Mouse (Mus musculus) WW6 (cell line): ENCODE data around the gene D330020A13Rik.
"Not testable (repeated sequence)": the region's sequence is repeated elsewhere in the genome, so short reads cannot be mapped to it uniquely, and the experiment has no call there.

Source experiments
- DNase-seq: peaks from one replicate; pipeline ENCODE4 v3.0.0-alpha.2; 2013; ENCODE audit warnings: low read depth, low spot score

The D330020A13Rik gene

DNA sequence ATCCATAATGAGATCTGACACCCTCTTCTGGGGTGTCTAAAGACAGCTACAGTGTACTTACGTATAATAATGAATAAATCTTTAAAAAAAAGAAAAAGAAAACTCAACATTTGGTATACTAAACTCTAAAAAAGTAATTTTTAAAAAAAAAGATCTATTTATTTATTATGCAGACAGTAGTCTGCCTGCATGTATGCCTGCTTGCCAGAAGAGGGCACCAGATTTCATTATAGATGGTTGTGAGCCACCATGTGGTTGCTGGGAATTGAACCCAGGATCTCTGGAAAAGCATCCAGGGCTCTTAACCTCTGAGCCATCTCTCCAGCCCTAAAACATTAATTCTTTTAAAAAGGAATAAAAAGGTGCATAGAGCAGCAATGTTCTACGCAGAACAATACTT lies 2.4 kb downstream of the D330020A13Rik start:
- DNase-seq = not testable (repeated sequence)

DNA sequence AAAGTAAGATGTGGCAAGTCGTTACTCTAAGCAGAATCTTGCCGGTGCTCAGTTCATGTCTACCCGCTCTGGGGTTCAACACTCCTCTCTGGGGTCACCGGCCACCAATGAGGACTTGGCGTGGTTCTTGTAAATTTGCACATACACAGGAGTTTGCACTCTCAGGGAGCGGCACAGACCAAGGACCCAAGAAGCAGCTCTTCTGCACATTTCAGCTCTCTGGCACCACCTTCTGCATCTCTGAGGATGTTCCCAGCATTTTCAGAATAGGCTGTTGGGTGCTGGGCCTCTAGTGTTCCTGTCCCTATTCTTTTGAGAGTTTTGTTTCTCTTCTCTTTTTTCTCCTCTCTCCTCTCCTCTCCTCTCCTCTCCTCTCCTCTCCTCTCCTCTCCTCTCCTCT lies 7.0 kb downstream of the D330020A13Rik start:
- DNase-seq = peak; percentile 68

DNA sequence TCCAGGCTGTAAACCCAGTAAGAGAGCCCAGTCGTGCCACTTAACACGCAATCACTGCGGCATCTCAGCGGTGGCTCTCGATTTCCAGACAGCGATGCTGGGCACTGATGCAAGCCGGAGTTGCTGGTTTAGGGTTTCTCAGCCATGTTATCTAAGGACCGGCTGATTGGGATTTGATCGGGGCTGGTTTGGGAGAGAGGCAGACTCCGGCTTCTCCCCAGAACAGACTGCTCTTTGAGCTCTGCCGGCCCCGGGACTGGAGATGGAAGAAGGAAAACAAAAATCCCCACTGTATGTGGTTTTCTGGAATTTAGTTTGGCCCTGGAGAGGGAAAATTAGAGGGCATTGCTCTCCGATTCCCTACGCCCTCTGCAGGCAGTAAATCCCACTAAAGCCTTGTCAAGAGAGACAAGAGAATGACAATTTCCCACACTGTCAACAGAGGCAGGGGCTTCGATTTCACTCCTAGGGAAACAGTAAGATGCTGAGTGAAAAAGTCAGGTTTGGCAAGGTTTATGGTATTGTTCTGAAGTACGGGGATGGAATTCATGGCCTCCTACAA lies 8.7 kb downstream of the D330020A13Rik start:
- no peak for DNase-seq

DNA sequence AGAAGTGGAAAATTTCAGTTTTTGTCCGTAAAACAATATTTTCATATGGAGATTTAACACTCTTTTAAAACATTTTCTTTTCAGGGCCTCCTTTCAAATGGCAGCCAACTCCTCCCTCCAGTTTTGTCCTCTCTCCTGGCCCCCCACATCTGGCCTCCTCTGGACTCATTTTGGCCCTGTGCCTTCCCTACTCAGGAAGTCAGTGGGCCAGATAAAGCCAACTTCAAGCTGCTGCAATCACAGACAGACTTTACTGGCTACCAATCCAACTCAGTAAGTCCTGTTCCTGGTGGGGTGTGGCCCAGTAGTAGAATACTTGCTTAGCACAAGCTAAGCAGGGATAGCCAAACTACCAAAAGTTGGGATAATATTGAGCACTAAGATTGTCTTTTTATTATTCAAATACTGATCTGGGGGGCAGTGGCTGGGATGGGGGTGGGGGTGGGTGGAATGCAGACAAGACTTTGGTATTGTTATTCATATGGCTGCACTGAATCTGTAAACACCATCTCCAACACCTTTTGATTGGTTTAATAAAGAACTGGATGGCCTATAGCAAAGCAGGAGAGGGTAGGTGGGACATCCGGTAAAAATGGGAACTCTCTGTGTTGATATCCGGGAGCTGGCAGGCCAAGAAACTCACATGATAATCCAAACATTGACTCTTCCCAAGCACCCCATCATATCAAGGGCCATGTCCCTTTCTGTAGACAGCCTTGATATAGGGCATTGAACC lies 12.9 kb downstream of the D330020A13Rik start:
- no peak for DNase-seq

DNA sequence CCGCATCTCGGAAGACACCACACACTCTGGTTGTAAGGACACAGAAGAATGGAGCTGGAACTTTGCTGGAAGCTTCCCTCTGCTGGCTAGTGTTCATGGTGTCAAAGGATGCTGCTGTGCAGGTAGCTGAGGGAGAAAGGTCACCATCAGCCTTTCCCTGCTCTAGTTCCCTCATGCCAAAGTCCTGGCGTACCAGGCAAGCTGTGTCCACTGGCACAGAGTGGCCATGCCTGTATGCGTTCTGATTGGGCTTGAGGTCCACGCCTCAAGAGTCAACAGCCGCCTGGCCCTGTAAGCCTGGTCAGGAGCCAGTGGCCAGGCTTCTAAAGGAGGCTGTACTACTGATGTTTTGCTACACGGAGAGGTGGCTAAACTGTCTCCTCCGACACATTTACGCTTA lies 15.2 kb downstream of the D330020A13Rik start:
- no peak for DNase-seq

DNA sequence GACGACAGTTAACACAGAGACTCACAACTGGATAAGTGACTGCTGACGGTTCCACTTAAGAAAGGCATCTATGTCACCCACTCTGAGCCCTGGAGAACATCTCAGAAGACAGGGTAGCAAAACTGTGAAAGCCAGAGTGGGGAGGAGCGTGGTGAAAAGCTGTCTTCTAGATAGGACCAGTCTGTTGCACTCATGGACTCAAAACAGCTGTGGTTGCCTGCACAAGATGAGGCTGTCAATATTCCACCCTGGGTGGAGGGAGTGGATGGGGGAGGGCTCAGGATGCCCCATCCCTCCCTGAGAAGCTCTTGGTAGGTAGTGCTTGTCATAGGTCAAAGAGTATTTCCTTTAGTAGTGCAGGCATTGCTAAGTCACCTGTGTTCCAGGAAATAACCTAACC lies 15.6 kb downstream of the D330020A13Rik start:
- no peak for DNase-seq

DNA sequence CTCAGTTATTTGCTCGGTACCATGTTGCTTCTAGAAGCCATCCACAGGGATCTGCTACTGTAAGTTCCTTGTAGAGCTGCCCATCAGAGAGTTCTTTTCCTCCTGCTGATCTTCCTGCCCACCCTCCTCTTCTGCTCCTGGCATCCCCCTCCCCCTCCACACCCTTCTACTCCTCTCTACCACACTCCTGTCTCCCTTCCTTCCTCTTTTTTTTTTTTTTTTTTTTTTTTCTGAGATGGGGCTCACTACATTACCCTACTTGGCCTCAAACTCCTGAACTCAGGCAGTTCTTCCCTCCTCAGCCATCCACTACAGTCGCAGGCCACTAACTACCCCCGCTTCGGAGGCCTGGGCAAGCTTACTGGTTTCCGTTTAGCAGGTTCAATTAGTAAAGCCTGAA lies 18.3 kb downstream of the D330020A13Rik start:
- DNase-seq = no peak

DNA sequence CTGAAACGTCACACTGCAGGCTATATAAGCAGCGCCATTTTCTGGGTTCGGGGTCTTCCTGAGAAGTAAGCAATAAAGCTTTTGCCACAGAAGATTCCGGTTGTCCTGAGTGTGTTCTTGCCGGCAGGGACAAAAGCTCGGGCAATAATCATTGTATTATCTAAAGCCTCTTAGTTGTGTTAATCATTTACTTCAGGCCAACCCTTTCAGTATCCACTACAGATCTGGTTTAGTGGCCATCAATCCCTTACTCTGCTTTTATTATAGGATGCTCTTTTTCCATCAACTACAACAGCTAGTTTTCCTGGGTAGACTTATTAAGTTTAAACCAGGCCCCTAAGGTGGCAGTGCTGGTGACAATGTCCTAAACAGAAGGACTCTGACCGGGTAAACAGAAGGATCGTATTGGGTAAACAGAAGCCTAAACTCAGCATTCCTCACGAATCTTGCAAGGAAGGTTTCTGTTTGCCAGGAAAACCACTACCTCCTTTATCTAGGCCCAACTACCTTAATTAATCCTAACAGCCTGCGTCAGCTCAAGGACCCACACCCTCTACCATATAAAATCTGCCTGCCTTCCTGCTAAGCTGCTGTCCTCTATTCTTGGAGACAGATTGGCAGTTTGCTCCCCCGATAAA lies 24.3 kb downstream of the D330020A13Rik start:
- DNase-seq = no peak

DNA sequence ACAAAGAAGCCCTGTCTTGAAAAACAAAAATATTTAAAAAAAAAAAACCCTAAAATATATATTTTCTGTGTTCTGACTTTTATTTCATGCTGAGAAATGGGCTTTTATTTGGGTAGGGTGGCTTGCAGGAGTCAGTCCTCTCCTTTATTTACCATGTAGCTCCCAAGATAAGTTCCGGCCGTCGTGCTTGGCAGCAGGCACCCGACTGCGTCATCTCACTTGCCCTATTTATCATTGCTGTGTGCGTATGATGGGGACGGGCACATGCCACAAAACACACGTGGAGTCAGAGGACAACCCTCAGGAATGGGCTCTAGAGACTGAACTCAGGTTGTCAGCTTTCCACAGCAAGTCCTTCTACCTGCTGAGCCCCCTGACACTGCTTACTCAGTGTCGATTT lies 25.0 kb downstream of the D330020A13Rik start:
- DNase-seq = no peak

DNA sequence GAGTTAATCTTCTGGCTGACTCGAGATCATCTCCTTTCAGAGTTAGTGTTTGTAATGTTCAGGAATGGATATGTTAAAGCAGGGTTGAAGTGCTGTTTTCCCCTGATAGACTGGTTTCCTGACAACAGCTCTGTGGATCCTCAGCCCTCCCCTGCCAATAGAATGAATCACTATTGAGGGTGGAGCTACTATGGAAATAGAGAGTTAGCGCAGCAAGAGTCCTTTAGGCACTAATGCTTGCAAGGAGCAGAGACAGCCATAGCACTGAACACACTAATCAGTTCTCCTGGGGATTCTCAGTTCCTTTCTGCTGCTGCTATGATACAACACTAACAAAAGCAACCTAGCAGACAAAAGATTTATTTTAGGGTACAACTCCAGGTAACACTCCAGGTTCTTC lies 26.2 kb downstream of the D330020A13Rik start:
- no peak for DNase-seq

DNA sequence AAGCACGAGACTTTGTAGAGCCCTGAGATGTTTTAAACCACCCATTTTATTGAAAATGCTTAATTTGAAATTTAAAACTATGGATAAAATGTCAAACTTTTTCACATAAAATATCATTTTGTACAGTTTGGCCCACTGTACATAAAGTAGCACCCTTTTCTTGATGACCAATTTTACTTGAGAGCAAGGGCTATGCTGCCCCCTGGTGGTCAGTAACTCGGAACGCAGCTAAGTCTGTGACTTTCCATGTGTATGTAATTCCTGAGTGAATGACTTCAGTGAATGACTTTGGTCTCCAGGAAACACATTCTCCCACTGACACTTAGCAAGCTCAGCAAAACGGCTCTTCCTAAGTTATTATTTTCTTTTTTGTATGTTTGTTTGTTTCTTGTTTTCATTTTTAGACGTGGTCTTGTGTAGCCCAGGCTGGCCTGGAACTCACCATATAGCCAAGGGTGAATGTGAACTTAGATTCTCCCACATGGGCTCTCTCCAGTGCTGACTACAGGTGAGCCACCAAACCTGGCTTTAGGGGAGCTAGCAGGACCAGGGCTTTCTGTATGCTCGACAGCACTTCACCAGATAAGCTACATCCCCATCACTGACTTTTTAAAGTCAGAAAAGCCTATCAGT lies 30.2 kb downstream of the D330020A13Rik start:
- peak; percentile 84 for DNase-seq

DNA sequence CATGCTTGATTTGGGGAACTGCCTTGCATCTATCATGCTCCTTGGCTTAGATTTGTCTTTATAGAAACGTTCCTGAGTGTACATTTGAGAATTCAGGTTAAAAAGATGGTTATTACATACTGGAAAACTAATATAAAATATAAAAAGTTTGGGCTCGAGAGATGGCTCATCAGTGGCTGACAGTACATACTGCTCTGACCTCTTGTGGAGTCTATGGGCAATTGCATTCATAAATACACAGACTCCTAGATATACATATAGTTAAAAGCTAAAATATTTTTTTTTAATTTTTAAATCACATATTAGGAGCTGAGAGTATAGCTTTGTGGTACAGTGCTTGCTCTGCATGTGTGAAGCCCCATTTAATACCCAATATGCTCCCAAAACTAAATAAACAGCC lies 38.2 kb downstream of the D330020A13Rik start:
- no peak for DNase-seq

DNA sequence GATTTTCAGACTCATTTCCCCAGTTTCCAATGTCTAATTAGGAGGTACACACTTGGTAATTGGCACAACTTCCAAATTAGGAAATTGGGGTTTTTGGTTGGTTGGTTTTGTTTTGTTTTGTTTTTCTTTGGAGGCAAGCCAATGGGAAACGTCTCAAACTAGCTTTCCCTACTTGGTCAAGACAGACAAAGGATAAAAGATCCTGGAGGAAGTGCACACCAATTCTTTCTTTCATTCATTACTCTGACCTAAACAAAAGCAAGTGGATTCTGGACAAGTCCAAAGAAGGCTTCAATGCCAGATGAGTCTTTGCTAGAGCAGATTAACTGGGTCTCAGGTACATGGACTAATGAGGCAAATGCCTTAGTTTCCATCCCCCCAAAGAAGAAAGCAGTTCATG lies 49.8 kb downstream of the D330020A13Rik start:
- no peak for DNase-seq
